Mouse (Mus musculus) cortical plate, adult 2 months (tissue): ENCODE measurements around the gene Ntm.

Experiments
- CTCF ChIP-seq: fragments of 200-500 bp; IDR thresholded peaks from 2 replicates; pipeline ENCODE4 v1.5.1; 2011; ENCODE audit warnings: mild to moderate bottlenecking, control low read depth, low read length; ENCODE audit not compliant: insufficient read depth; ENCODE audit errors: extremely low read depth
- POLR2A ChIP-seq: fragments of 200-500 bp; IDR thresholded peaks from 2 replicates; pipeline ENCODE4 v1.6.1; 2011; ENCODE audit warnings: mild to moderate bottlenecking, low read length, control low read depth; ENCODE audit not compliant: insufficient read depth; ENCODE audit errors: extremely low read depth

DNA sequence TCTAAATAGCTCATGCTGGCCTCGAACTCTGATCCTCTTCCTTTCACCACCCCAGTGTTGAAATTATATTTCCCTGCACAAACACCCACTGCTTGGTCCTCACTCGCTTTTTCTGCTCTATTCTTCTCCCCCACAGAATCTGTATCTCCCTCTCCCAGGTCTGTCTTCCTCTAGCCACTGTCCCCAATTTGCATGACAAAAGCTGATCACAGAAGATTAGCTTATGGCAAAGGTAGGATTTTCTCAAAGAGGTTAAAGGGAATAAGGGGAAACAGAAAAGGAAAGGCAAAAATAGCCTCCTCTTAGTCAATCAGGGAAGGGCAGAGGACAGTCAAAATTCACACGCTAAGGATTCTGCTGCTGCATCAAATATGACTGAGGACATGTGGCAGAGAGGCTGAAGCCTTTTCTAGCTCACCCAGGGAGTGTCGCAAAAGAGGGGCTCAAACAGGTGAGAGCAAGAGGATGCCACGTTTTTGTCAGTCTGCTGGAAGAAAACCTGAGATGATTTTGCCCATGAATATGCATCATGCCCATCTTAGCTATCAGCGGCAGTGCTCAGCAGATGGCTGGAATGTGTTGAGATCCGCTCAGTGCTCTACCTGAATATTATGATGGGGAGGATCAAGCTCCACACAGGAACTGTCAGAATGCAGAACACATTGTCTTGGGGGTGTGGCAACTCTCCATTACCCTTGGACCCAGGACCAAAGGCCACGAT is 114.0 kb downstream of the Ntm start:
- TF ChIP-seq CTCF = no peak
- no peak for TF ChIP-seq POLR2A
